Mouse (Mus musculus): ENCODE measurements around the gene Gm10577.

GRCm38 (mm10) chr4:101000622-101001021, 19.9 kb downstream of the Gm10577 start:
- TF ChIP-seq EP300 (IDR thresholded peaks at IDR 0.05; ENCODE audit: low read depth): no peak
- no peak for TF ChIP-seq CTCF (IDR thresholded peaks at IDR 0.05; ENCODE audit: low read depth)
